Mouse (Mus musculus) CH12.LX (cell line): ENCODE measurements at regions not wholly inside any gene's neighbourhood (a gene's known extent, or its start where the extent isn't known, plus 50 kb on each side); places are given as distances from the start of the nearest gene placed in this dataset.

Experiments
- DNase-seq: peaks from one replicate; pipeline ENCODE4 v3.0.0-alpha.2; 2013; ENCODE audit errors: extremely low read depth
- H3K27ac ChIP-seq: 2 replicates; pipeline ENCODE4 v1.5.1; 2012; ENCODE audit warnings: low read depth, mild to moderate bottlenecking, control low read depth, moderate library complexity; ENCODE audit not compliant: insufficient read depth
- H3K27me3 ChIP-seq: replicated peaks from 2 replicates; pipeline ENCODE3; 2012; ENCODE audit warnings: inconsistent platforms
- H3K36me3 ChIP-seq, 2 experiments: replicated peaks in 1 of 2; 2 replicates each; pipeline versions ENCODE3 to v1.6.1; 2012; ENCODE audit warnings: inconsistent platforms in 1 of 2, low read length in 1 of 2, mild to moderate bottlenecking in 1 of 2, mixed read lengths in 1 of 2, moderate library complexity in 1 of 2; ENCODE audit not compliant: control insufficient read depth in 1 of 2, insufficient read depth in 1 of 2
- H3K4me1 ChIP-seq, 2 experiments: 2 replicates each; pipeline ENCODE4 v1.6.1; 2012; ENCODE audit warnings: inconsistent platforms in 1 of 2, moderate library complexity in 1 of 2; ENCODE audit not compliant: insufficient read depth in 2 of 2, control insufficient read depth in 1 of 2
- H3K4me2 ChIP-seq: 2 replicates; pipeline ENCODE4 v1.6.1; 2012; ENCODE audit warnings: low read depth, mild to moderate bottlenecking, control low read depth; ENCODE audit not compliant: poor library complexity, insufficient read depth, severe bottlenecking
- H3K4me3 ChIP-seq, 3 experiments: fragments of 150-350 bp in 1 of 3; sonication (generic) in 1 of 3; replicated peaks in 1 of 3; 2 replicates each; pipeline versions ENCODE3 to v1.5.1; 2011 to 2012; ENCODE audit warnings: low read depth in 2 of 3, low read length in 2 of 3, mild to moderate bottlenecking in 2 of 3, moderate library complexity in 2 of 3, control low read depth in 1 of 3, improper control_type of control experiment in 1 of 3, inconsistent platforms in 1 of 3, mixed read lengths in 1 of 3; ENCODE audit not compliant: poor library complexity in 1 of 3
- H3K79me2 ChIP-seq: replicated peaks from 2 replicates; pipeline ENCODE4 v1.6.1; 2012; ENCODE audit warnings: mild to moderate bottlenecking, moderate library complexity; ENCODE audit not compliant: control insufficient read depth, poor library complexity, insufficient read depth, severe bottlenecking; ENCODE audit errors: extremely low read depth
- H3K9ac ChIP-seq: 2 replicates; pipeline ENCODE4 v1.6.1; 2012; ENCODE audit warnings: low read depth, mild to moderate bottlenecking, control low read depth, moderate library complexity; ENCODE audit not compliant: insufficient read depth
- H3K9me3 ChIP-seq: replicated peaks from 2 replicates; pipeline ENCODE3; 2012; ENCODE audit warnings: low read length, inconsistent platforms, mixed read lengths
- CHD1 ChIP-seq: IDR thresholded peaks from 2 replicates; pipeline ENCODE4 v1.6.1; 2012; ENCODE audit warnings: low read depth, low read length, improper control_type of control experiment, inconsistent platforms
- E2F4 ChIP-seq: IDR thresholded peaks from 2 replicates; pipeline ENCODE4 v1.6.1; 2011; ENCODE audit warnings: low read depth, low read length, improper control_type of control experiment; ENCODE audit not compliant: insufficient replicate concordance
- ELF1 ChIP-seq: IDR thresholded peaks from 2 replicates; pipeline ENCODE4 v1.6.1; 2014; ENCODE audit warnings: low read depth, mild to moderate bottlenecking, inconsistent platforms, low read length, improper control_type of control experiment
- EP300 ChIP-seq: IDR thresholded peaks from 2 replicates; pipeline ENCODE4 v1.6.1; 2011; ENCODE audit warnings: low read length, improper control_type of control experiment
- ETS1 ChIP-seq: conservative IDR thresholded peaks from 2 replicates; pipeline ENCODE4 v1.6.1; 2012; ENCODE audit warnings: low read depth, mild to moderate bottlenecking, inconsistent platforms, low read length, improper control_type of control experiment, moderate library complexity
- GABPA ChIP-seq: IDR thresholded peaks from 2 replicates; pipeline ENCODE4 v1.6.1; 2012; ENCODE audit warnings: low read depth, low read length, improper control_type of control experiment, inconsistent platforms; ENCODE audit not compliant: insufficient replicate concordance
- IRF4 ChIP-seq: IDR thresholded peaks from 2 replicates; pipeline ENCODE4 v1.6.1; 2014; ENCODE audit warnings: low read depth, mild to moderate bottlenecking, inconsistent platforms, low read length, improper control_type of control experiment
- JUN ChIP-seq: IDR thresholded peaks from 2 replicates; pipeline ENCODE4 v1.6.1; 2011; ENCODE audit warnings: low read depth, mild to moderate bottlenecking, low read length, improper control_type of control experiment, moderate library complexity; ENCODE audit not compliant: insufficient read depth
- KAT2A ChIP-seq: IDR thresholded peaks from 2 replicates; pipeline ENCODE4 v1.6.1; 2012; ENCODE audit warnings: low read length, improper control_type of control experiment, inconsistent platforms; ENCODE audit not compliant: insufficient replicate concordance
- MAFK ChIP-seq: IDR thresholded peaks from 2 replicates; pipeline ENCODE4 v1.6.1; 2011; ENCODE audit warnings: low read length, improper control_type of control experiment; ENCODE audit not compliant: insufficient replicate concordance
- MAX ChIP-seq: IDR thresholded peaks from 2 replicates; pipeline ENCODE4 v1.6.1; 2011; ENCODE audit warnings: low read length, improper control_type of control experiment
- MXI1 ChIP-seq: IDR thresholded peaks from 2 replicates; pipeline ENCODE4 v1.6.1; 2011; ENCODE audit warnings: mild to moderate bottlenecking, low read depth, low read length, improper control_type of control experiment
- MYC ChIP-seq: IDR thresholded peaks from 2 replicates; pipeline ENCODE4 v1.6.1; 2011; ENCODE audit warnings: low read depth, mild to moderate bottlenecking, improper control_type of control experiment, low read length
- NRF1 ChIP-seq: IDR thresholded peaks from 2 replicates; pipeline ENCODE4 v1.6.1; 2014; ENCODE audit warnings: low read depth, mild to moderate bottlenecking, inconsistent platforms, low read length, improper control_type of control experiment, moderate library complexity
- POLR2AphosphoS2 ChIP-seq: IDR thresholded peaks from 2 replicates; pipeline ENCODE4 v1.6.1; 2011; ENCODE audit warnings: low read depth, low read length, improper control_type of control experiment
- RCOR1 ChIP-seq: conservative IDR thresholded peaks from 2 replicates; pipeline ENCODE4 v1.6.1; 2012; ENCODE audit warnings: low read depth, mild to moderate bottlenecking, inconsistent platforms, low read length, improper control_type of control experiment
- SMC3 ChIP-seq: IDR thresholded peaks from 2 replicates; pipeline ENCODE4 v1.6.1; 2011; ENCODE audit warnings: low read depth, low read length, improper control_type of control experiment
- TBP ChIP-seq: conservative IDR thresholded peaks from 2 replicates; pipeline ENCODE4 v1.6.1; 2011; ENCODE audit warnings: low read depth, low read length, improper control_type of control experiment
- TCF12 ChIP-seq: IDR thresholded peaks from 2 replicates; pipeline ENCODE4 v1.6.1; 2014; ENCODE audit warnings: low read depth, mild to moderate bottlenecking, inconsistent platforms, low read length, improper control_type of control experiment
- UBTF ChIP-seq: IDR thresholded peaks from 2 replicates; pipeline ENCODE4 v1.6.1; 2012; ENCODE audit warnings: low read depth, mild to moderate bottlenecking, inconsistent platforms, low read length, improper control_type of control experiment, moderate library complexity
- ZC3H11A ChIP-seq: IDR thresholded peaks from 2 replicates; pipeline ENCODE4 v1.6.1; 2012; ENCODE audit warnings: low read depth, mild to moderate bottlenecking, inconsistent platforms, low read length, improper control_type of control experiment
- ZMIZ1 ChIP-seq: IDR thresholded peaks from 2 replicates; pipeline ENCODE4 v1.6.1; 2012; ENCODE audit warnings: low read depth, mild to moderate bottlenecking, inconsistent platforms, low read length, improper control_type of control experiment
- ZNF384 ChIP-seq: IDR thresholded peaks from 2 replicates; pipeline ENCODE4 v1.6.1; 2012; ENCODE audit warnings: low read depth, low read length, improper control_type of control experiment, inconsistent platforms
- dilution Hi-C: fragments of 300-500 bp; cut with MboI; formaldehyde crosslinking; loops from 2 replicates; pipeline ENCODE4 v1.14.3; 2020; ENCODE audit warnings: low sequenced_read_pairs; ENCODE audit not compliant: extremely low pct_unique_long_range_greater_than_20kb, extremely low pct_ligation_motif_present
- in situ Hi-C: fragments of 300-500 bp; cut with MboI; formaldehyde crosslinking; loops from 3 replicates; pipeline ENCODE4 v1.14.3; 2019; ENCODE audit warnings: low sequenced_read_pairs, low pct_ligation_motif_present, low pct_unique_long_range_greater_than_20kb, mixed read lengths

DNA sequence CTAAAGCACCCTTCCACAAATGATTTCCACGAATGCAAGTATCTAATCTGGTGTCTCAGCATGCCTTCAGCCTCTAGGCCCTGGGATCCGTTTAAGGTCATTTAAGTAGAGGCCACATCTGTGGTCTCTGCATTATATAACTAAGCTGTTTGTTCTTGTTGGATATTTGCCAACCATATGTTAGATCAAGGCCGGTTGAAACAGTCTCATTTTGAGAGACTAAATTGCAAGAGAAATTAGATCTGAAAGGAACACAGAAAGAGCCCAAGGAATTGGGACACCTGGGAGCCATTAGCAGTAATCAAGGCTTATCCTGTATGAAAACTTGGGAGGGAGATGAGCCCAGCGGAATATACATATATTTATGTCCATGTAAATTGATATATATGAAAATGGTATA lies 96.6 kb upstream of the Cnot2 start:
- Histone ChIP-seq H3K9me3 (peaks cover 20% of the 10 kb centered on the region), H3K79me2 (no peaks in the 10 kb centered on the region), H3K9ac (no peak overlapping the region), H3K36me3 (peaks cover 0 to 31% of the 10 kb centered on the region in 2 experiments), H3K27me3 (no peaks in the 10 kb centered on the region), H3K4me3 (no peak overlapping the region), H3K27ac (no peak overlapping the region), H3K4me2 (no peak overlapping the region), H3K4me1 (peaks cover 0 to 19% of the 10 kb centered on the region in 2 experiments; a peak in 1 of 4 replicates)
- TF ChIP-seq KAT2A (no peak), POLR2AphosphoS2 (no peak), TBP (no peak), RCOR1 (no peak), EP300 (no peak), TCF12 (no peak), MYC (no peak), ZC3H11A (no peak), MXI1 (no peak), IRF4 (no peak), E2F4 (no peak), MAX (no peak), GABPA (no peak), UBTF (no peak), MAFK (no peak), NRF1 (no peak), SMC3 (no peak)
- dilution Hi-C loops (no loop called here), in situ Hi-C loops (no loop called here)
- no peak for DNase-seq

DNA sequence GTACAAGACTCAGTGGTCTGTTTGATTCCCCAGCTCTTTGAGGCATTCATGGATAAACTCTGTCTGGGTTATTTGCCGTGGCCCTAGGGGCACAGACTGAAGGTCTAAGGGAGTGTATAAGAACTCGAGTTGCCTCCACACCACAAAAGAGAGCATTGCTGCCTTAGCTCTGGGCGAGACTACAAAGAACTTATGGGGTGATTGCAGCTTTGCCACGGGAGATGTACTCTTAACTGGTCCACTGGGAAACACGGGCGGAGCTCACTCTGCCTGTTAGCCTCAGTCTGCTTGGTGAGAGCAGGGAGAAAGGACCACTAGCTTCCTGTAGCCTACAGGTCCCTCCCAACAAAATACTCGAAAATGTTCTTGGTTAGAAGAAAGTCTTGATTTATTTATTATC lies 93.9 kb upstream of the Cnot2 start:
- in situ Hi-C loops (no loop called here), dilution Hi-C loops (no loop called here)
- Histone ChIP-seq H3K4me2 (no peak overlapping the region), H3K27ac (no peak overlapping the region), H3K36me3 (peaks cover 0 to 24% of the 10 kb centered on the region in 2 experiments), H3K9me3 (peaks cover 13% of the 10 kb centered on the region), H3K4me1 (peaks cover 0 to 21% of the 10 kb centered on the region in 2 experiments; a peak in 1 of 4 replicates), H3K4me3 (peak overlapping the region in 2 of 3 experiments; percentile 45 to 60), H3K79me2 (no peaks in the 10 kb centered on the region), H3K9ac (no peak overlapping the region), H3K27me3 (no peaks in the 10 kb centered on the region)
- TF ChIP-seq ZMIZ1 (no peak), ELF1 (no peak), TBP (no peak), CHD1 (no peak), ETS1 (no peak), GABPA (no peak), JUN (no peak), MAX (no peak), ZNF384 (no peak)
- peak; percentile 23 for DNase-seq
